Mouse (Mus musculus) neural tube, postnatal 0 days (tissue): ENCODE results near the gene Vmn2r17. TPM values are rescaled to one million over a fixed set of nuclear protein-coding genes. Genes with fewer than 3 reads are reported as not detected.

Experiments used
- polyA plus RNA-seq: library from polyadenylated mRNA; unstranded; fragments of >200 nt; fragmentation: Nextera tagmentation; extraction: Ambion mirVana; gene quantifications from 2 replicates; pipeline ENCODE4 v1.2.1, GENCODE M21; 2015

Gene Vmn2r17
- not detected in 2 replicates for polyA plus RNA-seq

GRCm38 (mm10) chr5:109419388-109419787 lies at the start of gene Vmn2r17:
TSS of gene Vmn2r17 (plus strand) at chr5:109419688.

Other genes with a start within 250 kb of the Vmn2r17 start
- gene Vmn2r13, start 227.5 kb upstream of the Vmn2r17 start, polyA plus RNA-seq = not detected in 2 replicates
- gene Vmn2r14, start 195.0 kb upstream of the Vmn2r17 start, polyA plus RNA-seq = not detected in 2 replicates
- not detected in 2 replicates for gene Vmn2r15, start 122.0 kb upstream of the Vmn2r17 start, polyA plus RNA-seq
- gene Vmn2r16, start 89.5 kb upstream of the Vmn2r17 start, polyA plus RNA-seq = not detected in 2 replicates
- 29.3 and 33.0 TPM in 2 replicates for gene Crlf2, start 139.3 kb downstream of the Vmn2r17 start, polyA plus RNA-seq